Comparison of ENCODE assay signal across 10 mouse cellular contexts in genomic region chr2:120866561-120866960, GRCm38 (mm10). TPM values are rescaled to one million over a fixed set of nuclear protein-coding genes. Genes with fewer than 3 reads are reported as not detected.
A peak's percentile ranks its signal among the peaks of the same experiment; 100 is the strongest.
DNase-seq lines count a peak whose midpoint lies in the region; ATAC-seq and TF ChIP-seq lines count a peak whose summit lies in the region.
"Had no signal": no experiment of that assay in that cellular context is flagged by ENCODE, and none has a peak within 500 bp of the region (broad histone marks: within the 10 kb centered on the region; RNA-seq: fewer than 3 reads in every experiment).

No protein-coding gene starts in this region.

- no peak for TF ChIP-seq POLR2A in thymus, adult 2 months (IDR thresholded peaks at IDR 0.05; ENCODE audit: control insufficient read depth, extremely low read depth, insufficient read depth, low read length, poor library complexity)

- no peaks in the 10 kb centered on the region for H3K4me1 ChIP-seq in kidney, embryonic 14.5 days (ENCODE audit: control insufficient read depth, insufficient read depth, low read length)
- H3K4me1 ChIP-seq in lung, postnatal 0 days (ENCODE audit: insufficient read depth, low read depth, low read length): no peaks in the 10 kb centered on the region
- no peaks in the 10 kb centered on the region for H3K4me1 ChIP-seq in thymus, adult 2 months (replicated peaks; ENCODE audit: control insufficient read depth, insufficient read depth, low read length)

- TF ChIP-seq CTCF in lung, postnatal 0 days (IDR thresholded peaks at IDR 0.05): peak; percentile 73
- no peak for TF ChIP-seq CTCF in thymus, adult 2 months (IDR thresholded peaks at IDR 0.05; ENCODE audit: borderline replicate concordance, control insufficient read depth, extremely low read depth, insufficient read depth, low read length, poor library complexity)

- no peak for ATAC-seq in cerebellum, adult (ENCODE audit: insufficient number of reproducible peaks, low FRiP score, low TSS enrichment)
- no peak for ATAC-seq in kidney, embryonic 14.5 days (ENCODE audit: low FRiP score, low TSS enrichment)
- ATAC-seq in CD4-positive, CD25-positive, alpha-beta regulatory T cell, adult 4 months: peak; percentile 53
- ATAC-seq in lung, postnatal 0 days: peak; percentile 40

- no peak overlapping the region for H3K4me2 ChIP-seq in kidney, embryonic 14.5 days (replicated peaks; ENCODE audit: low read depth, low read length)
- no peak overlapping the region for H3K4me2 ChIP-seq in lung, postnatal 0 days (replicated peaks; ENCODE audit: low read depth, low read length)
- H3K4me2 ChIP-seq: heart, embryonic 13.5 days had no signal

- no peak for TF ChIP-seq EP300 in lung, postnatal 0 days (IDR thresholded peaks at IDR 0.05)

- WGBS in kidney, embryonic 14.5 days: 7% methylated on average over 1 of the region's 1 CpGs
- 7% methylated on average over 1 of the region's 1 CpGs for WGBS in lung, postnatal 0 days
- 13% methylated on average over 1 of the region's 1 CpGs for WGBS in thymus, adult 2 months

- no peak overlapping the region for H3K9ac ChIP-seq in kidney, embryonic 14.5 days (ENCODE audit: low read depth, low read length)
- H3K9ac ChIP-seq in lung, postnatal 0 days (replicated peaks; ENCODE audit: low read depth): no peak overlapping the region
- H3K9ac ChIP-seq: heart, embryonic 13.5 days had no signal

- no peak overlapping the region for H3K27ac ChIP-seq in kidney, embryonic 14.5 days (ENCODE audit: low read depth, low read length)
- H3K27ac ChIP-seq in lung, postnatal 0 days (ENCODE audit: low read length): no peak overlapping the region
- H3K27ac ChIP-seq in thymus, adult 2 months (ENCODE audit: control insufficient read depth, insufficient read depth, low read length): no peak overlapping the region
- H3K27ac ChIP-seq: heart, embryonic 13.5 days had no signal

- H3K27me3 ChIP-seq in kidney, embryonic 14.5 days (ENCODE audit: control insufficient read depth, insufficient read depth, low read length): no peaks in the 10 kb centered on the region
- H3K27me3 ChIP-seq in lung, postnatal 0 days (replicated peaks; ENCODE audit: insufficient read depth, low read length): no peaks in the 10 kb centered on the region
- H3K27me3 ChIP-seq in thymus, adult 2 months (ENCODE audit: control insufficient read depth, insufficient read depth, low read length): no peaks in the 10 kb centered on the region
- H3K27me3 ChIP-seq: heart, embryonic 13.5 days; megakaryocyte, embryonic 14.5 days had no signal

- H3K36me3 ChIP-seq in kidney, embryonic 14.5 days (ENCODE audit: control insufficient read depth, insufficient read depth, low read length): peaks cover 61% of the 10 kb centered on the region
- peaks cover 34% of the 10 kb centered on the region for H3K36me3 ChIP-seq in lung, postnatal 0 days (ENCODE audit: insufficient read depth, low read length)
- H3K36me3 ChIP-seq in thymus, adult 2 months (ENCODE audit: control insufficient read depth, insufficient read depth, low read length): peaks cover 56% of the 10 kb centered on the region

- DNase-seq in cerebellum, adult 18-20 months: peak; percentile 40 to 54
- DNase-seq in kidney, postnatal 14 days: peak; percentile 35
- peak; percentile 43 to 49 for DNase-seq in cerebellum, postnatal 36 days
- DNase-seq in lung, postnatal 0 days (ENCODE audit: low spot score): peak; percentile 71
- DNase-seq in thymus, adult 2 months: peak; percentile 52

- H3K4me3 ChIP-seq in kidney, embryonic 14.5 days (ENCODE audit: low read length): no peak overlapping the region
- H3K4me3 ChIP-seq in lung, postnatal 0 days (ENCODE audit: low read depth, low read length): no peak overlapping the region
- no peak overlapping the region for H3K4me3 ChIP-seq in thymus, adult 2 months (ENCODE audit: control insufficient read depth, insufficient read depth, low read length)
- H3K4me3 ChIP-seq: heart, embryonic 13.5 days; megakaryocyte, embryonic 14.5 days had no signal

- no peaks in the 10 kb centered on the region for H3K9me3 ChIP-seq in kidney, embryonic 14.5 days (ENCODE audit: control insufficient read depth, low read length)
- no peaks in the 10 kb centered on the region for H3K9me3 ChIP-seq in lung, postnatal 0 days (ENCODE audit: low read length)
- H3K9me3 ChIP-seq: heart, embryonic 13.5 days; megakaryocyte, embryonic 14.5 days had no signal

RNA-seq across cellular contexts. Expression of gene Ttbk2, which starts 16.2 kb away (rescaled TPM):
- 4.2 and 5.3 TPM in 2 replicates for polyA plus RNA-seq in kidney, embryonic 14.5 days (2014; fragmentation: Nextera tagmentation; extraction: Ambion mirVana)
- polyA plus RNA-seq in CD4-positive, CD25-positive, alpha-beta regulatory T cell, adult 4 months (2017; shearing (Covaris generic)): under 1 TPM; 0.66 to 0.91 TPM
- 1.7 and 2.1 TPM in 2 replicates for polyA plus RNA-seq in lung, postnatal 0 days (2015; fragmentation: Nextera tagmentation; extraction: Ambion mirVana)
- 5.1 and 7.1 TPM in 2 replicates for polyA plus RNA-seq in thymus, adult 2 months (2012; rRNA removed)

RNA-seq across cellular contexts. Expression of gene Cdan1, which starts 16.6 kb away (rescaled TPM):
- 7.0 and 8.9 TPM in 2 replicates for polyA plus RNA-seq in kidney, embryonic 14.5 days (2014; fragmentation: Nextera tagmentation; extraction: Ambion mirVana)
- 1 to 10 TPM; 4.9 to 6.3 TPM for polyA plus RNA-seq in CD4-positive, CD25-positive, alpha-beta regulatory T cell, adult 4 months (2017; shearing (Covaris generic))
- 3.9 and 4.0 TPM in 2 replicates for polyA plus RNA-seq in lung, postnatal 0 days (2015; fragmentation: Nextera tagmentation; extraction: Ambion mirVana)
- polyA plus RNA-seq in thymus, adult 2 months (2012; rRNA removed): 102 and 107 TPM in 2 replicates

Comparison
In these comparisons a context has a peak if more than half of its experiments do, and no peak if none do; other contexts are left out.
1. ATAC-seq: peak in CD4-positive, CD25-positive, alpha-beta regulatory T cell, adult 4 months (single experiment) and lung, postnatal 0 days (single experiment); none in cerebellum, adult (single experiment) and kidney, embryonic 14.5 days (single experiment).
2. RNA of gene Cdan1, which starts 16.6 kb away (polyA plus RNA-seq): 102 to 107 TPM in thymus, adult 2 months; 7.0 to 8.9 TPM in kidney, embryonic 14.5 days, 4.9 to 6.3 TPM in CD4-positive, CD25-positive, alpha-beta regulatory T cell, adult 4 months and 3.9 to 4.0 TPM in lung, postnatal 0 days; every median in the first group is over 10 times any median in the second.
3. Peak in every context shown above with its lines, with median percentiles within 50 percentile points of each other: DNase-seq.